Mouse (Mus musculus) heart, adult 2 months (tissue): ENCODE measurements around the gene Mef2b.

Experiments used
- CTCF ChIP-seq: fragments of 200-600 bp; IDR thresholded peaks from 2 replicates; pipeline ENCODE4 v1.8.1; 2022; ENCODE audit warnings: antibody characterized with exemption, mild to moderate bottlenecking, moderate library complexity
- EP300 ChIP-seq: fragments of 200-500 bp; IDR thresholded peaks from 2 replicates; pipeline ENCODE4 v1.6.1; 2011; ENCODE audit warnings: low read depth, low read length, control low read depth; ENCODE audit not compliant: insufficient read depth
- POLR2A ChIP-seq: fragments of 200-500 bp; IDR thresholded peaks from 2 replicates; pipeline ENCODE4 v1.6.1; 2011; ENCODE audit warnings: mild to moderate bottlenecking, low read depth, low read length, control low read depth; ENCODE audit not compliant: insufficient read depth

DNA sequence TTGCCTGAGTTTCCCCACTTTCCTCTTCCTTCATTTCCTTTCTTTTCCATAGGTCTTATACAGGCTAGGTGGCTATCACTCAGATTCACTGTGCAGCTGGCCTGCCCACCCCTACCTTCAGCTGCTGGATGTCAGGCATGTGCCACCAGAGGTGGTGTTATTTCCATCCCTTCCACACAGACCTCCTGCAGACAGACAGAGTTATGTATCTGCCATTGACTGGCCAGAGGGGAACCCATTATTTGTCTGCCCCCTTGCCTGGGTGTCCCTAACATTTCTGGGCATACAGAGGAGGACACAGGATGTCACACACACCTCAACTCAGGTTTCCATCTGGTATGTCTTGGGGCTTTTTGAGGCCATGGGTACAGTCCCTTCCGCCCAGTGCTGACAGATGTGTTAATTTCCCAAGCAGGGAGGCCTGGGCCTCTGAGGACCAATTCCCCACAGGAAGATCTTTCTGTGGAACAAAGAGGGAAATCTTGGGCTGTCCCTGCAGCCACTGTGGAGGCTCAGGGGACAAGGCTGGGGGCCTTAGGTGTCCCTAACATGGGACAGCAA is 17.8 kb downstream of the Mef2b start:
- no peak for TF ChIP-seq EP300
- TF ChIP-seq POLR2A: no peak
- no peak for TF ChIP-seq CTCF
